10 mouse cellular contexts compared by ENCODE assay signal in genomic region chr6:30307691-30308090, GRCm38 (mm10). TPM values are rescaled to one million over a fixed set of nuclear protein-coding genes. Genes with fewer than 3 reads are reported as not detected.
DNase-seq lines count a peak whose midpoint lies in the region; ATAC-seq lines count a peak whose summit lies in the region.
"Had no signal": no experiment of that assay in that cellular context is flagged by ENCODE, and none has a peak within 500 bp of the region (broad histone marks: within the 10 kb centered on the region; RNA-seq: fewer than 3 reads in every experiment).

No protein-coding gene starts in this region.

- no peak overlapping the region for H3K4me3 ChIP-seq in forebrain, embryonic 10.5 days
- H3K4me3 ChIP-seq in forebrain, embryonic 16.5 days (replicated peaks; ENCODE audit: low read length): no peak overlapping the region
- no peak overlapping the region for H3K4me3 ChIP-seq in intestine, embryonic 16.5 days (ENCODE audit: low read length)
- no peak overlapping the region for H3K4me3 ChIP-seq in hindbrain, embryonic 12.5 days
- H3K4me3 ChIP-seq: embryonic facial prominence, embryonic 12.5 days; midbrain, embryonic 12.5 days had no signal

- WGBS in forebrain, embryonic 10.5 days: 82% methylated on average over 9 of the region's 9 CpGs
- WGBS in forebrain, embryonic 16.5 days: 85% methylated on average over 9 of the region's 9 CpGs
- WGBS in intestine, embryonic 16.5 days: 16% methylated on average over 9 of the region's 9 CpGs
- 67% methylated on average over 9 of the region's 9 CpGs for WGBS in hindbrain, embryonic 12.5 days

- no peak overlapping the region for H3K9ac ChIP-seq in forebrain, embryonic 16.5 days (replicated peaks; ENCODE audit: low read depth, low read length)
- no peak overlapping the region for H3K9ac ChIP-seq in intestine, embryonic 16.5 days (ENCODE audit: low read depth, low read length)
- no peak overlapping the region for H3K9ac ChIP-seq in hindbrain, embryonic 12.5 days
- H3K9ac ChIP-seq: embryonic facial prominence, embryonic 12.5 days; midbrain, embryonic 12.5 days had no signal

- H3K36me3 ChIP-seq in forebrain, embryonic 10.5 days (replicated peaks): no peaks in the 10 kb centered on the region
- H3K36me3 ChIP-seq in forebrain, embryonic 16.5 days (ENCODE audit: control insufficient read depth, insufficient read depth): no peaks in the 10 kb centered on the region
- no peaks in the 10 kb centered on the region for H3K36me3 ChIP-seq in intestine, embryonic 16.5 days (ENCODE audit: control insufficient read depth, insufficient read depth, low read length)
- H3K36me3 ChIP-seq in hindbrain, embryonic 12.5 days: no peaks in the 10 kb centered on the region
- H3K36me3 ChIP-seq: embryonic facial prominence, embryonic 12.5 days; midbrain, embryonic 12.5 days had no signal

- peak; percentile 20 for DNase-seq in forebrain, embryonic 10.5 days (ENCODE audit: extremely low spot score, low spot score)
- peak; percentile 52 for DNase-seq in embryo, embryonic 10 days (ENCODE audit: low spot score)
- no peak for DNase-seq in left cerebral cortex, adult 11 months (ENCODE audit: low spot score)

- H3K9me3 ChIP-seq in forebrain, embryonic 10.5 days: no peaks in the 10 kb centered on the region
- no peaks in the 10 kb centered on the region for H3K9me3 ChIP-seq in forebrain, embryonic 16.5 days (ENCODE audit: control insufficient read depth, low read length)
- no peaks in the 10 kb centered on the region for H3K9me3 ChIP-seq in intestine, embryonic 16.5 days (ENCODE audit: control insufficient read depth, low read length)
- no peaks in the 10 kb centered on the region for H3K9me3 ChIP-seq in hindbrain, embryonic 12.5 days (replicated peaks)
- H3K9me3 ChIP-seq: embryonic facial prominence, embryonic 12.5 days; midbrain, embryonic 12.5 days had no signal

- H3K27me3 ChIP-seq in forebrain, embryonic 10.5 days (ENCODE audit: poor library complexity, severe bottlenecking): no peaks in the 10 kb centered on the region
- no peaks in the 10 kb centered on the region for H3K27me3 ChIP-seq in forebrain, embryonic 16.5 days (replicated peaks; ENCODE audit: control insufficient read depth, insufficient read depth, low read length)
- H3K27me3 ChIP-seq in intestine, embryonic 16.5 days (replicated peaks; ENCODE audit: control insufficient read depth, insufficient read depth, low read length): no peaks in the 10 kb centered on the region
- no peaks in the 10 kb centered on the region for H3K27me3 ChIP-seq in hindbrain, embryonic 12.5 days
- H3K27me3 ChIP-seq: embryonic facial prominence, embryonic 12.5 days; midbrain, embryonic 12.5 days had no signal

- peak overlapping the region; percentile 75 for H3K27ac ChIP-seq in forebrain, embryonic 10.5 days
- no peak overlapping the region for H3K27ac ChIP-seq in forebrain, embryonic 16.5 days (ENCODE audit: low read length)
- peak overlapping the region; percentile 86 for H3K27ac ChIP-seq in intestine, embryonic 16.5 days (ENCODE audit: low read length)
- H3K27ac ChIP-seq in hindbrain, embryonic 12.5 days: no peak overlapping the region
- H3K27ac ChIP-seq: embryonic facial prominence, embryonic 12.5 days; midbrain, embryonic 12.5 days had no signal

- H3K4me1 ChIP-seq in forebrain, embryonic 10.5 days: peaks cover 36% of the 10 kb centered on the region
- H3K4me1 ChIP-seq in forebrain, embryonic 16.5 days (replicated peaks; ENCODE audit: control insufficient read depth, insufficient read depth, low read length): 0 out of 2 replicates have a peak, but pooled peaks cover 3% of the 10 kb centered on the region
- H3K4me1 ChIP-seq in intestine, embryonic 16.5 days (ENCODE audit: control insufficient read depth, insufficient read depth, low read length): peaks cover 20% of the 10 kb centered on the region
- H3K4me1 ChIP-seq in hindbrain, embryonic 12.5 days: no peaks in the 10 kb centered on the region

- H3K4me2 ChIP-seq in forebrain, embryonic 16.5 days (ENCODE audit: low read length): no peak overlapping the region
- peak overlapping the region; percentile 8; the same call in 1 of the 2 replicates for H3K4me2 ChIP-seq in intestine, embryonic 16.5 days (ENCODE audit: low read depth, low read length)
- no peak overlapping the region for H3K4me2 ChIP-seq in hindbrain, embryonic 12.5 days (replicated peaks)
- H3K4me2 ChIP-seq: embryonic facial prominence, embryonic 12.5 days; midbrain, embryonic 12.5 days had no signal

- no peak for ATAC-seq in forebrain, embryonic 16.5 days
- ATAC-seq in intestine, embryonic 16.5 days: peak; percentile 71
- peak; percentile 69 for ATAC-seq in megakaryocyte progenitor cell, adult 5-6 weeks (replicated peaks; ENCODE audit: poor library complexity)
- no peak for ATAC-seq in hindbrain, embryonic 12.5 days (ENCODE audit: low FRiP score)
- no peak for ATAC-seq in CD4-positive, CD25-positive, alpha-beta regulatory T cell, adult 4 months

RNA-seq across cellular contexts. Expression of gene Ube2h, which starts 3.4 kb away (rescaled TPM):
- 28.3 and 31.2 TPM in 2 replicates for polyA plus RNA-seq in forebrain, embryonic 10.5 days (2016; fragmentation: Nextera tagmentation; extraction: Ambion mirVana)
- polyA plus RNA-seq in forebrain, embryonic 16.5 days (2015; fragmentation: Nextera tagmentation; extraction: Ambion mirVana): 65.9 and 69.4 TPM in 2 replicates
- 30.2 and 30.7 TPM in 2 replicates for polyA plus RNA-seq in intestine, embryonic 16.5 days (2015; fragmentation: Nextera tagmentation; extraction: Ambion mirVana)
- total RNA-seq in megakaryocyte progenitor cell, adult 5-6 weeks (2015): 6.7 and 8.9 TPM in 2 replicates
- total RNA-seq in megakaryocyte progenitor cell, adult 5-6 weeks (2017): 5.6 and 7.5 TPM in 2 replicates
- polyA plus RNA-seq in hindbrain, embryonic 12.5 days (2016; fragmentation: Nextera tagmentation; extraction: Ambion mirVana): 72.4 and 76.4 TPM in 2 replicates
- polyA plus RNA-seq in CD4-positive, CD25-positive, alpha-beta regulatory T cell, adult 4 months (2017; shearing (Covaris generic)): 100 to 1,000 TPM; 145 to 167 TPM

Comparison
In these comparisons a context has a peak if more than half of its experiments do, and no peak if none do; other contexts are left out.
1. H3K27ac ChIP-seq: peak in forebrain, embryonic 10.5 days (single experiment) and intestine, embryonic 16.5 days (single experiment); none in forebrain, embryonic 16.5 days (single experiment) and hindbrain, embryonic 12.5 days (single experiment).
2. ATAC-seq: peak in intestine, embryonic 16.5 days (single experiment) and megakaryocyte progenitor cell, adult 5-6 weeks (single experiment); none in forebrain, embryonic 16.5 days (single experiment), hindbrain, embryonic 12.5 days (single experiment) and CD4-positive, CD25-positive, alpha-beta regulatory T cell, adult 4 months (single experiment).